Mouse (Mus musculus) thymus, adult 2 months (tissue): ENCODE measurements around the gene Pgm2.

Experiments used
- CTCF ChIP-seq: fragments of 200-500 bp; IDR thresholded peaks from 2 replicates; pipeline ENCODE4 v1.5.1; 2012; ENCODE audit warnings: mild to moderate bottlenecking, control low read depth, low read length, moderate library complexity, borderline replicate concordance; ENCODE audit not compliant: control insufficient read depth, poor library complexity, insufficient read depth; ENCODE audit errors: extremely low read depth
- POLR2A ChIP-seq: fragments of 200-500 bp; IDR thresholded peaks from 2 replicates; pipeline ENCODE4 v1.6.1; 2012; ENCODE audit warnings: mild to moderate bottlenecking, low read length, control low read depth, moderate library complexity; ENCODE audit not compliant: control insufficient read depth, poor library complexity, insufficient read depth; ENCODE audit errors: extremely low read depth

GRCm38 (mm10) chr5:64161917-64162316 is 69.2 kb downstream of the Pgm2 start:
- TF ChIP-seq CTCF (no peak), POLR2A (no peak)
